Mouse (Mus musculus) embryonic facial prominence, embryonic 10.5 days (tissue): ENCODE measurements around the gene Msrb2. TPM values are rescaled to one million over a fixed set of nuclear protein-coding genes. Genes with fewer than 3 reads are reported as not detected.

Source experiments
- DNase-seq: peaks from one replicate; pipeline ENCODE4 v3.0.0-alpha.2; 2017; ENCODE audit warnings: low spot score
- H3K27ac ChIP-seq: fragments of 300-500 bp; sonication (generic); replicated peaks from 2 replicates; pipeline ENCODE4 v1.5.1; 2016; ENCODE audit warnings: mild to moderate bottlenecking
- H3K27me3 ChIP-seq: fragments of 300-500 bp; sonication (generic); replicated peaks from 2 replicates; pipeline ENCODE4 v1.6.1; 2016; ENCODE audit warnings: low read depth, mild to moderate bottlenecking; ENCODE audit not compliant: poor library complexity, severe bottlenecking
- H3K36me3 ChIP-seq: fragments of 300-500 bp; sonication (generic); replicated peaks from 2 replicates; pipeline ENCODE4 v1.6.1; 2016; ENCODE audit warnings: mild to moderate bottlenecking, moderate library complexity
- H3K4me1 ChIP-seq: fragments of 300-500 bp; sonication (generic); 2 replicates; pipeline ENCODE4 v1.6.1; 2016
- H3K4me3 ChIP-seq: fragments of 300-500 bp; sonication (generic); 2 replicates; pipeline ENCODE4 v1.5.1; 2016; ENCODE audit warnings: mild to moderate bottlenecking, moderate library complexity
- H3K9me3 ChIP-seq: fragments of 300-500 bp; sonication (generic); 2 replicates; pipeline ENCODE4 v1.6.1; 2016; ENCODE audit warnings: mild to moderate bottlenecking
- WGBS: fragments of 180-500 bp; shearing (Covaris S2); methylation state at CpG from one replicate; pipeline ENCODE4 v1.1.7; 2016; 5-methylcytosine and 5-hydroxymethylcytosine counted together
- polyA plus RNA-seq: library from polyadenylated mRNA; unstranded; fragments of >200 nt; fragmentation: Nextera tagmentation; extraction: Ambion mirVana; gene quantifications from 2 replicates; pipeline ENCODE4 v1.2.1, GENCODE M21; 2016

Gene Msrb2
- polyA plus RNA-seq, 1 experiment from 2014 or later: 22.9 TPM

DNA sequence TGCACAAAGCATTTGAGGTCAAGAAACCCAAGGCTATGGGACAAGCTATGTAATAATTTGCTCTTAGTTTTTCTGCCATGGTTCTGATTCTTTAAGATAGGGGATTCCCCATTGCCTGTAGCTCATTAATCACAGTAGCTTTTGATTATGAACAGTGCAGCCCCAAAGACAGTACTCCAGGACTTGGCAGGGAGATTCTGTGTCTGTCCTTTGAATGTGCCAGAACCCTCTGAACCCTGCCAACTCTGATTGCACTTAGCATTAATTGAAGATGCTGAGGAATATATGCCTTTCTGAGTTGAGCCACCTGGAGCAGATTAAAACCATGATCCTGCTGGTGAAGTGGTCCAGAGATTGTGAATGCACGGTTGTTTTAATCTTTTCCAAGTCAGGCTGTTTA, 8.4 kb upstream of the Msrb2 start:
- DNase-seq: no peak
- H3K4me3 ChIP-seq: no peak overlapping the region
- H3K27me3 ChIP-seq: no peaks in the 10 kb centered on the region
- H3K27ac ChIP-seq: no peak overlapping the region
- H3K9me3 ChIP-seq: peaks cover 3% of the 10 kb centered on the region; the same call in 1 of the 2 replicates
- H3K4me1 ChIP-seq: peaks cover 9% of the 10 kb centered on the region
- H3K36me3 ChIP-seq: no peaks in the 10 kb centered on the region
- WGBS: 61% methylated on average over 1 of the region's 1 CpGs

DNA sequence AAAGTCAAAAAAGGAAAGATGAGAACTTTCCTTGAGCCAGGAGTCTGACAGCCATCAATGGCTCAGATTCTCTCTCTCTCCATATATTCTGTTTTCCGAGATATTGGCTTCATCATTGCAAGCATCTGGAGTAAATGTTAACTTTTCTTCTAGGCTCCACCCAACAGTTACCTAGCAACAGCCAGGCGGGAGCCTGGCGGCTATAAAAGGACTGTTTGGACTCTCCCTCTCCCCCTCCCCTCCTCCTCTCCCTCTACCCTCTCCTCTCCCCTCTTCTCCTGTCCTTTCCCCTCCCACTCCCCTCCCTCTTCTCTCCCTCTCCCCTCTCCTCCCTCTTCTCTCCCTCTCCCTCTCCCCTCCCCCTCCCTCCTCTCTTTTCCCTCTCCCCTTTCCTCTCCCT, 4.8 kb upstream of the Msrb2 start:
- 24% methylated on average over 3 of the region's 3 CpGs for WGBS
- peak; percentile 51 for DNase-seq

GRCm38 (mm10) chr2:19367114-19367513, 4.1 kb upstream of the Msrb2 start:
- no peak overlapping the region for H3K4me3 ChIP-seq
- H3K36me3 ChIP-seq: no peaks in the 10 kb centered on the region
- H3K27ac ChIP-seq: no peak overlapping the region; the same call in 1 of the 2 replicates
- no peak for DNase-seq
- H3K4me1 ChIP-seq: peaks cover 14% of the 10 kb centered on the region
- H3K9me3 ChIP-seq: no peaks in the 10 kb centered on the region
- H3K27me3 ChIP-seq: 0 out of 2 replicates have a peak, but pooled peaks cover 3% of the 10 kb centered on the region
- WGBS: 80% methylated on average over 11 of the region's 11 CpGs

More for the DNA sequence above, 4.8 kb upstream of the Msrb2 start:
- 0 out of 2 replicates have a peak, but pooled peaks cover 3% of the 10 kb centered on the region for H3K27me3 ChIP-seq
- H3K9me3 ChIP-seq: peaks cover 1% of the 10 kb centered on the region; the same call in 1 of the 2 replicates
- peaks cover 11% of the 10 kb centered on the region for H3K4me1 ChIP-seq
- no peaks in the 10 kb centered on the region for H3K36me3 ChIP-seq
- H3K4me3 ChIP-seq: no peak overlapping the region
- H3K27ac ChIP-seq: no peak overlapping the region

GRCm38 (mm10) chr2:19373695-19374094, 2.5 kb downstream of the Msrb2 start:
- H3K27ac ChIP-seq: no peak overlapping the region
- H3K9me3 ChIP-seq: no peaks in the 10 kb centered on the region
- H3K4me3 ChIP-seq: no peak overlapping the region
- no peak for DNase-seq
- 0 out of 2 replicates have a peak, but pooled peaks cover 3% of the 10 kb centered on the region for H3K27me3 ChIP-seq
- WGBS: 87% methylated on average over 7 of the region's 7 CpGs
- no peaks in the 10 kb centered on the region for H3K36me3 ChIP-seq
- H3K4me1 ChIP-seq: peaks cover 7% of the 10 kb centered on the region; the same call in 1 of the 2 replicates

DNA sequence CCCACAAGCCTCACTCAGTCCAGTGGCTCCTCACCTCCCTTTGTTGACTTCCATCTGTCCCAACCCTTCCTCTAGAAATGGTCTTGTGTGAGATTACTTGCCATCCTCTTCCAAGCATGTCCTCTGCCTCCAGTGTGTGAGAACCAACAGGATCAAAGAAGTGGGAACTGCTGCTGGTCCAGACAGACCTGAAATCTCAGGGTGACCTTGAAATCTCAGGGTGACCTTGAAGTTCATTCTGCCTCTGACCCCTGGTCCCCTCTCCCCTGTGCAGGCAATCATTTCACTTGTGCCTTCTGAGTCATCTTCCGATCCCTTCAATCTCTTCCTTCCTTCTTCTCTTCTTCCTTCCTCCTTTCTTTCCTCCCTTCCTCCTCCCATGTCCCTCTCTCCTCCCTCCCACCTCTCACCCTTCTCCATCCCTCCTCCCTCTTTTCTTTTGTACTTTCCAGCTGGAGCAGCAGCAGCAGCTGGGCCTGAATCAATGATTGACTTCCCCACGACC, 9.3 kb downstream of the Msrb2 start:
- Histone ChIP-seq H3K27ac (no peak overlapping the region), H3K4me1 (peaks cover 5% of the 10 kb centered on the region; the same call in 1 of the 2 replicates), H3K27me3 (no peaks in the 10 kb centered on the region), H3K36me3 (peaks cover 3% of the 10 kb centered on the region; the same call in 1 of the 2 replicates), H3K9me3 (no peaks in the 10 kb centered on the region), H3K4me3 (no peak overlapping the region)
- 48% methylated on average over 2 of the region's 2 CpGs for WGBS
- DNase-seq: no peak

- Histone ChIP-seq H3K9me3 (no peaks in the 10 kb centered on the region), H3K27me3 (no peaks in the 10 kb centered on the region), H3K4me1 (peaks cover 5% of the 10 kb centered on the region; the same call in 1 of the 2 replicates), H3K27ac (no peak overlapping the region), H3K36me3 (peaks cover 3% of the 10 kb centered on the region; the same call in 1 of the 2 replicates), H3K4me3 (no peak overlapping the region)
- WGBS: 23% methylated on average over 2 of the region's 2 CpGs
- DNase-seq: no peak
Measured at GRCm38 (mm10) chr2:19380986-19381385, 9.7 kb downstream of the Msrb2 start.

DNA sequence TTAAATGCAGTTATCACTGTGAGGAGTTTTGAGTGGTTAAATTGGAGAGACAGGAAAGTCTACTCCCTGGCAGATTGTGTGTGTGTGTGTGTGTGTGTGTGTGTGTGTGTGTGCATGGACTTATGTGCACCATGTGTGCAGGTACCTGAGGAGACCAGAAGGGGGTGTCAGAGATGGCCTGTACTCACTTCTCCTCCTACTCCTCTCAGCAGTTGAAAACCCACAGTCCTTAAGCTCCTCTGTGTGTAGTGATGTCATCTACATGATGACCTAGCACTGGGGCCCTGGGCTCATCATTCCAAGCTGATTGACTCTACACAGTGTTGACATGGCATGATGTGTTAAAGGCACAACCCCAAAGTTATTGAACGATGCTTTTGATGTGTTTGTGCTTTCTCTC, 11.0 kb downstream of the Msrb2 start:
- no peak for DNase-seq
- no peaks in the 10 kb centered on the region for H3K9me3 ChIP-seq

GRCm38 (mm10) chr2:19383006-19383405, 11.8 kb downstream of the Msrb2 start:
- no peaks in the 10 kb centered on the region for H3K27me3 ChIP-seq
- no peak overlapping the region for H3K4me3 ChIP-seq
- no peaks in the 10 kb centered on the region for H3K9me3 ChIP-seq
- no peak for DNase-seq
- 60% methylated on average over 4 of the region's 4 CpGs for WGBS
- peaks cover 3% of the 10 kb centered on the region; the same call in 1 of the 2 replicates for H3K36me3 ChIP-seq
- H3K4me1 ChIP-seq: peaks cover 5% of the 10 kb centered on the region; the same call in 1 of the 2 replicates
- H3K27ac ChIP-seq: no peak overlapping the region

More for the DNA sequence above, 11.0 kb downstream of the Msrb2 start:
- H3K36me3 ChIP-seq: peaks cover 3% of the 10 kb centered on the region; the same call in 1 of the 2 replicates
- 90% methylated on average over 1 of the region's 1 CpGs for WGBS
- H3K27me3 ChIP-seq: no peaks in the 10 kb centered on the region
- H3K27ac ChIP-seq: no peak overlapping the region
- no peak overlapping the region for H3K4me3 ChIP-seq
- peaks cover 5% of the 10 kb centered on the region; the same call in 1 of the 2 replicates for H3K4me1 ChIP-seq

GRCm38 (mm10) chr2:19385772-19386171, 14.5 kb downstream of the Msrb2 start:
- Histone ChIP-seq H3K4me3 (no peak overlapping the region), H3K4me1 (peaks cover 3% of the 10 kb centered on the region; the same call in 1 of the 2 replicates), H3K27ac (no peak overlapping the region), H3K36me3 (peaks cover 3% of the 10 kb centered on the region; the same call in 1 of the 2 replicates), H3K27me3 (no peaks in the 10 kb centered on the region), H3K9me3 (no peaks in the 10 kb centered on the region)
- WGBS: 84% methylated on average over 5 of the region's 5 CpGs
- no peak for DNase-seq

- H3K4me1 ChIP-seq: no peaks in the 10 kb centered on the region
- H3K27ac ChIP-seq: no peak overlapping the region
- no peaks in the 10 kb centered on the region for H3K36me3 ChIP-seq
- H3K9me3 ChIP-seq: no peaks in the 10 kb centered on the region
- H3K4me3 ChIP-seq: no peak overlapping the region
- no peaks in the 10 kb centered on the region for H3K27me3 ChIP-seq
- WGBS: 88% methylated on average over 12 of the region's 12 CpGs
- DNase-seq: no peak
Measured at GRCm38 (mm10) chr2:19388329-19389103, 17.3 kb downstream of the Msrb2 start.

DNA sequence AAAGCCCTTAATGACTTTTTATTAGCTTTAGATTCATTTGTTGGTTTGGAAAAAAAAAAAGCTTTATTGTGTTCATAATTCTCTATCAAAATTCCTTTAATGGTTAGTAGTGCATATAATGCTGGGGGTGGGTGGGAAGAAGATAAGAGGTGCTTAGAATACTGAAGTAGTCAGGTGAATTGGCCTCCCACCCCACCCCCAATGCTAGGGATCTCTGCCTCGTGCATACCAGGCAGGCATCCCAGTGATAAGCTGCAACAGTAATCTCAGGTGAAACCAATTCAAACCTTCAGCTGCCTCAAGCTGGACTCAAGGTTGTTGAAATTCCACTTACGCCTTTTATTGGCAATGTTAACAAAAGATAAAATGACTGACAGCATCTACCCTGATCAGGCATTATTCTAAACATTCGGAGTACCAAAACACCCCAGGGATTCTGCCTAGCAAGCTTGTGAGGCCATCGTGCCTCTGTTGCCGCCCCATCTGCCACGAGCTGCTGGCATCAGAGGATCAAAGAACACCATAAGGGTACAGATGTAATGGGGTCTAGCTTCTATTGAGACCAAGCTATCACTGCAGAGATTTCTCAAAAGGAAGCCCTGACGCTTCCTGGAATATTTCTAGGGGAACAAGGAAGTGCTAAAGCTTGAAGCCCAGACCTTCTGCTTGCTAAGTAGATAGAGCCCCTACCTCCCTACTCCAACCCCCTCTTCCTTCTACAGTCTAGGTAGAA, 19.3 kb downstream of the Msrb2 start:
- H3K27me3 ChIP-seq: no peaks in the 10 kb centered on the region
- H3K36me3 ChIP-seq: no peaks in the 10 kb centered on the region
- H3K4me1 ChIP-seq: no peaks in the 10 kb centered on the region
- H3K4me3 ChIP-seq: no peak overlapping the region
- no peak overlapping the region for H3K27ac ChIP-seq
- DNase-seq: no peak
- WGBS: 63% methylated on average over 7 of the region's 7 CpGs
- no peaks in the 10 kb centered on the region for H3K9me3 ChIP-seq

- Histone ChIP-seq H3K27me3 (no peaks in the 10 kb centered on the region), H3K9me3 (no peaks in the 10 kb centered on the region), H3K27ac (no peak overlapping the region), H3K36me3 (no peaks in the 10 kb centered on the region), H3K4me3 (no peak overlapping the region), H3K4me1 (no peaks in the 10 kb centered on the region)
- WGBS: 91% methylated on average over 3 of the region's 3 CpGs
- no peak for DNase-seq
Measured at GRCm38 (mm10) chr2:19391649-19392048, 20.4 kb downstream of the Msrb2 start.
